Mouse (Mus musculus) ZHBTc4 (cell line): ENCODE data around the gene Lbx1.

Experiments used
- DNase-seq: peaks from one replicate; pipeline ENCODE4 v3.0.0-alpha.2; 2011; ENCODE audit warnings: low read depth, low spot score

Gene Lbx1

GRCm38 (mm10) chr19:45235766-45236362 is at the start of gene Lbx1:
TSS of gene Lbx1 (minus strand) at chr19:45235812.
- peak; percentile 67 for DNase-seq

GRCm38 (mm10) chr19:45283302-45283701 is 47.7 kb upstream of the Lbx1 start:
- peak; percentile 88 for DNase-seq

- DNase-seq = no peak
Measured at GRCm38 (mm10) chr19:45276196-45276595, 40.6 kb upstream of the Lbx1 start.

- DNase-seq = peak; percentile 92
Measured at GRCm38 (mm10) chr19:45271986-45272385, 36.4 kb upstream of the Lbx1 start.

GRCm38 (mm10) chr19:45262995-45263394 is 27.4 kb upstream of the Lbx1 start:
- peak; percentile 76 for DNase-seq

- no peak for DNase-seq
Measured at GRCm38 (mm10) chr19:45257414-45258326, 22.1 kb upstream of the Lbx1 start.

- DNase-seq = peak; percentile 55
Measured at GRCm38 (mm10) chr19:45254806-45255205, 19.2 kb upstream of the Lbx1 start.

GRCm38 (mm10) chr19:45252436-45252835 is 16.8 kb upstream of the Lbx1 start:
- DNase-seq = no peak

- peak; percentile 46 for DNase-seq
Measured at GRCm38 (mm10) chr19:45248691-45249090, 13.1 kb upstream of the Lbx1 start.

GRCm38 (mm10) chr19:45243918-45244700 is 8.5 kb upstream of the Lbx1 start:
- peak; percentile 85 for DNase-seq

- DNase-seq = no peak
Measured at GRCm38 (mm10) chr19:45243264-45243602, 7.6 kb upstream of the Lbx1 start.

- DNase-seq = peak; percentile 83
Measured at GRCm38 (mm10) chr19:45242348-45243263, 7.0 kb upstream of the Lbx1 start.

GRCm38 (mm10) chr19:45242017-45242347 is 6.4 kb upstream of the Lbx1 start:
- no peak for DNase-seq

GRCm38 (mm10) chr19:45240026-45240425 is 4.4 kb upstream of the Lbx1 start:
- no peak for DNase-seq

- no peak for DNase-seq
Measured at GRCm38 (mm10) chr19:45239191-45239590, 3.6 kb upstream of the Lbx1 start.

GRCm38 (mm10) chr19:45237665-45238209 is 2.1 kb upstream of the Lbx1 start:
- DNase-seq = no peak

- no peak for DNase-seq
Measured at GRCm38 (mm10) chr19:45237099-45237498, 1.5 kb upstream of the Lbx1 start.

GRCm38 (mm10) chr19:45236363-45236942 is 841 bp upstream of the Lbx1 start:
- DNase-seq = peak; percentile 74

GRCm38 (mm10) chr19:45235331-45235741 is 276 bp downstream of the Lbx1 start:
- DNase-seq = peak; percentile 60

GRCm38 (mm10) chr19:45234771-45235231 is 811 bp downstream of the Lbx1 start:
- peak; percentile 79 for DNase-seq
